Mouse (Mus musculus) heart, postnatal 14 days (tissue): ENCODE results near the gene Agap1. TPM values are rescaled to one million over a fixed set of nuclear protein-coding genes. Genes with fewer than 3 reads are reported as not detected.
A peak's percentile ranks its signal among the peaks of the same experiment; 100 is the strongest.
"Not testable (repeated sequence)": the region's sequence is repeated elsewhere in the genome, so short reads cannot be mapped to it uniquely, and the experiment has no call there.

Experiments
- DNase-seq, 2 experiments: peaks; one replicate each; pipeline ENCODE4 v3.0.0; 2021 to 2022
- intact Hi-C: fragments of 180-260 bp; cut with DNase I; formaldehyde crosslinking; loops from one replicate; pipeline ENCODE4 v1.15.1; 2025
- total RNA-seq, 2 experiments: library from RNA; stranded (reverse); gene quantifications; 2 replicates each; pipeline ENCODE4 v1.2.3; 2021

Agap1 gene
- total RNA-seq, 2 experiments from 2014 or later, result 47.7 to 49.8 TPM

GRCm38 (mm10) chr1:89496204-89496603 lies 41.6 kb downstream of the Agap1 start:
- intact Hi-C loops, result no loop called here
- DNase-seq, result no peak

GRCm38 (mm10) chr1:89500925-89501324 lies 46.3 kb downstream of the Agap1 start:
- intact Hi-C loops, result no loop called here

GRCm38 (mm10) chr1:89501346-89501745 lies 46.7 kb downstream of the Agap1 start:
- intact Hi-C loops, result no loop called here
- no peak for DNase-seq

More at GRCm38 (mm10) chr1:89500925-89501324, 46.3 kb downstream of the Agap1 start:
- DNase-seq, result no peak

GRCm38 (mm10) chr1:89501891-89502290 lies 47.3 kb downstream of the Agap1 start:
- intact Hi-C loops, DNase-seq: not testable (repeated sequence)

GRCm38 (mm10) chr1:89509196-89509595 lies 54.6 kb downstream of the Agap1 start:
- DNase-seq, result no peak
- intact Hi-C loops, result no loop called here

- intact Hi-C loops, result no loop called here
- DNase-seq, result no peak
Observed at GRCm38 (mm10) chr1:89509763-89510340, 55.2 kb downstream of the Agap1 start.

- intact Hi-C loops, result no loop called here
- DNase-seq, result no peak
Observed at GRCm38 (mm10) chr1:89510731-89511130, 56.1 kb downstream of the Agap1 start.

GRCm38 (mm10) chr1:89513616-89514283 lies 59.1 kb downstream of the Agap1 start:
- no peak for DNase-seq
- intact Hi-C loops, result no loop called here

- no peak for DNase-seq
- intact Hi-C loops, result no loop called here
Observed at GRCm38 (mm10) chr1:89515808-89516560, 61.4 kb downstream of the Agap1 start.

GRCm38 (mm10) chr1:89517817-89518216 lies 63.2 kb downstream of the Agap1 start:
- no peak for DNase-seq
- intact Hi-C loops, result no loop called here

- intact Hi-C loops, result loop anchor here (5.0 kb wide), 1 partner anchor 773 kb away; no protein-coding TSS in a partner anchor
- DNase-seq, result no peak
Observed at GRCm38 (mm10) chr1:89519914-89520643, 65.5 kb downstream of the Agap1 start.

GRCm38 (mm10) chr1:89521406-89521805 lies 66.8 kb downstream of the Agap1 start:
- no peak for DNase-seq
- intact Hi-C loops, result loop anchor here (5.0 kb wide), 1 partner anchor 774 kb away; no protein-coding TSS in a partner anchor

GRCm38 (mm10) chr1:89521935-89522535 lies 67.4 kb downstream of the Agap1 start:
- intact Hi-C loops, result loop anchor here (5.0 kb wide), 1 partner anchor 775 kb away; no protein-coding TSS in a partner anchor
- no peak for DNase-seq

- intact Hi-C loops, result loop anchor here (1.0 to 5.0 kb wide), 5 partner anchors 69 to 777 kb away; no protein-coding TSS in a partner anchor
- peak; percentile 89 to 94 for DNase-seq
Observed at GRCm38 (mm10) chr1:89524369-89524768, 69.8 kb downstream of the Agap1 start.

GRCm38 (mm10) chr1:89524998-89525397 lies 70.4 kb downstream of the Agap1 start:
- DNase-seq, result no peak
- intact Hi-C loops, result loop anchor here (1.0 to 5.0 kb wide), 6 partner anchors 56 to 778 kb away; no protein-coding TSS in a partner anchor

- peak; percentile 53 to 65 for DNase-seq
- intact Hi-C loops, result loop anchor here (1.0 to 2.0 kb wide), 4 partner anchors 55 to 203 kb away; no protein-coding TSS in a partner anchor
Observed at GRCm38 (mm10) chr1:89525825-89526224, 71.2 kb downstream of the Agap1 start.

- DNase-seq, result peak in 1 of 2 experiments; percentile 41
- intact Hi-C loops, result no loop called here
Observed at GRCm38 (mm10) chr1:89528671-89529276, 74.2 kb downstream of the Agap1 start.

- DNase-seq, result peak in 1 of 2 experiments; percentile 37
- intact Hi-C loops, result no loop called here
Observed at GRCm38 (mm10) chr1:89533702-89534101, 79.1 kb downstream of the Agap1 start.

GRCm38 (mm10) chr1:89535206-89535605 lies 80.6 kb downstream of the Agap1 start:
- intact Hi-C loops, result no loop called here
- peak in 1 of 2 experiments; percentile 46 for DNase-seq
